Mouse (Mus musculus): Measurements from ENCODE around the gene Megf11. TPM values are rescaled to one million over a fixed set of nuclear protein-coding genes. Genes with fewer than 3 reads are reported as not detected.

Gene Megf11
- polyA plus RNA-seq, 1 experiment = 0.94 TPM

- Histone ChIP-seq H3K27ac (ENCODE audit: insufficient read depth, low read length) (no peak overlapping the region), H3K36me3 (ENCODE audit: control insufficient read depth, insufficient read depth, low read length, poor library complexity, severe bottlenecking) (no peaks in the 10 kb centered on the region), H3K27me3 (ENCODE audit: control insufficient read depth, insufficient read depth, low read length, poor library complexity, severe bottlenecking) (no peaks in the 10 kb centered on the region), H3K4me1 (ENCODE audit: control insufficient read depth, insufficient read depth, low read length) (no peaks in the 10 kb centered on the region), H3K9ac (ENCODE audit: low read depth, poor library complexity, severe bottlenecking) (no peak overlapping the region), H3K4me3 (ENCODE audit: low read depth, low read length) (no peak overlapping the region), H3K9me3 (replicated peaks; ENCODE audit: control insufficient read depth, insufficient read depth, low read length, poor library complexity, severe bottlenecking) (no peaks in the 10 kb centered on the region)
- no peak for TF ChIP-seq CTCF (IDR thresholded peaks at IDR 0.05; ENCODE audit: low read depth, low read length)
- TF ChIP-seq EP300 (IDR thresholded peaks at IDR 0.05; ENCODE audit: insufficient read depth, low read depth, low read length) = no peak
- no peak for TF ChIP-seq POLR2A (IDR thresholded peaks at IDR 0.05; ENCODE audit: insufficient read depth, low read length)
Observed at GRCm38 (mm10) chr9:64519921-64520746, 134.7 kb downstream of the Megf11 start.

- Histone ChIP-seq H3K4me1 (ENCODE audit: control insufficient read depth, insufficient read depth, low read length) (no peaks in the 10 kb centered on the region), H3K4me3 (ENCODE audit: low read depth, low read length) (no peak overlapping the region), H3K36me3 (ENCODE audit: control insufficient read depth, insufficient read depth, low read length, poor library complexity, severe bottlenecking) (no peaks in the 10 kb centered on the region), H3K9ac (ENCODE audit: low read depth, poor library complexity, severe bottlenecking) (no peak overlapping the region), H3K27me3 (ENCODE audit: control insufficient read depth, insufficient read depth, low read length, poor library complexity, severe bottlenecking) (no peaks in the 10 kb centered on the region), H3K9me3 (replicated peaks; ENCODE audit: control insufficient read depth, insufficient read depth, low read length, poor library complexity, severe bottlenecking) (no peaks in the 10 kb centered on the region), H3K27ac (ENCODE audit: insufficient read depth, low read length) (no peak overlapping the region)
- TF ChIP-seq POLR2A (IDR thresholded peaks at IDR 0.05; ENCODE audit: insufficient read depth, low read length) = no peak
Observed at GRCm38 (mm10) chr9:64520747-64521283, 135.4 kb downstream of the Megf11 start.

GRCm38 (mm10) chr9:64523264-64524045 lies 138.0 kb downstream of the Megf11 start:
- no peaks in the 10 kb centered on the region for H3K36me3 ChIP-seq (ENCODE audit: control insufficient read depth, insufficient read depth, low read length, poor library complexity, severe bottlenecking)
- no peak overlapping the region for H3K9ac ChIP-seq (ENCODE audit: low read depth, poor library complexity, severe bottlenecking)
- TF ChIP-seq EP300 (IDR thresholded peaks at IDR 0.05; ENCODE audit: insufficient read depth, low read depth, low read length) (no peak), POLR2A (IDR thresholded peaks at IDR 0.05; ENCODE audit: insufficient read depth, low read length) (no peak), CTCF (IDR thresholded peaks at IDR 0.05; ENCODE audit: low read depth, low read length) (no peak)
- no peak overlapping the region for H3K27ac ChIP-seq (ENCODE audit: insufficient read depth, low read length)
- no peaks in the 10 kb centered on the region for H3K27me3 ChIP-seq (ENCODE audit: control insufficient read depth, insufficient read depth, low read length, poor library complexity, severe bottlenecking)
- H3K4me3 ChIP-seq (ENCODE audit: low read depth, low read length) = no peak overlapping the region
- no peaks in the 10 kb centered on the region for H3K4me1 ChIP-seq (ENCODE audit: control insufficient read depth, insufficient read depth, low read length)
- H3K9me3 ChIP-seq (replicated peaks; ENCODE audit: control insufficient read depth, insufficient read depth, low read length, poor library complexity, severe bottlenecking) = no peaks in the 10 kb centered on the region

GRCm38 (mm10) chr9:64528061-64528460 lies 142.6 kb downstream of the Megf11 start:
- TF ChIP-seq CTCF (IDR thresholded peaks at IDR 0.05; ENCODE audit: low read depth, low read length) (no peak), EP300 (IDR thresholded peaks at IDR 0.05; ENCODE audit: insufficient read depth, low read depth, low read length) (no peak), POLR2A (IDR thresholded peaks at IDR 0.05; ENCODE audit: insufficient read depth, low read length) (no peak)
- Histone ChIP-seq H3K4me3 (ENCODE audit: low read depth, low read length) (no peak overlapping the region), H3K36me3 (ENCODE audit: control insufficient read depth, insufficient read depth, low read length, poor library complexity, severe bottlenecking) (no peaks in the 10 kb centered on the region), H3K27me3 (ENCODE audit: control insufficient read depth, insufficient read depth, low read length, poor library complexity, severe bottlenecking) (no peaks in the 10 kb centered on the region), H3K27ac (ENCODE audit: insufficient read depth, low read length) (no peak overlapping the region), H3K9me3 (replicated peaks; ENCODE audit: control insufficient read depth, insufficient read depth, low read length, poor library complexity, severe bottlenecking) (no peaks in the 10 kb centered on the region), H3K4me1 (ENCODE audit: control insufficient read depth, insufficient read depth, low read length) (no peaks in the 10 kb centered on the region), H3K9ac (ENCODE audit: low read depth, poor library complexity, severe bottlenecking) (no peak overlapping the region)

GRCm38 (mm10) chr9:64528595-64528994 lies 143.2 kb downstream of the Megf11 start:
- TF ChIP-seq CTCF (IDR thresholded peaks at IDR 0.05; ENCODE audit: low read depth, low read length) (no peak), POLR2A (IDR thresholded peaks at IDR 0.05; ENCODE audit: insufficient read depth, low read length) (no peak), EP300 (IDR thresholded peaks at IDR 0.05; ENCODE audit: insufficient read depth, low read depth, low read length) (no peak)
- Histone ChIP-seq H3K27ac (ENCODE audit: insufficient read depth, low read length) (no peak overlapping the region), H3K27me3 (ENCODE audit: control insufficient read depth, insufficient read depth, low read length, poor library complexity, severe bottlenecking) (no peaks in the 10 kb centered on the region), H3K4me3 (ENCODE audit: low read depth, low read length) (no peak overlapping the region), H3K36me3 (ENCODE audit: control insufficient read depth, insufficient read depth, low read length, poor library complexity, severe bottlenecking) (no peaks in the 10 kb centered on the region), H3K9ac (ENCODE audit: low read depth, poor library complexity, severe bottlenecking) (no peak overlapping the region), H3K9me3 (replicated peaks; ENCODE audit: control insufficient read depth, insufficient read depth, low read length, poor library complexity, severe bottlenecking) (no peaks in the 10 kb centered on the region), H3K4me1 (ENCODE audit: control insufficient read depth, insufficient read depth, low read length) (no peaks in the 10 kb centered on the region)

GRCm38 (mm10) chr9:64531935-64532334 lies 146.5 kb downstream of the Megf11 start:
- H3K4me1 ChIP-seq (ENCODE audit: control insufficient read depth, insufficient read depth, low read length) = no peaks in the 10 kb centered on the region
- TF ChIP-seq CTCF (IDR thresholded peaks at IDR 0.05; ENCODE audit: low read depth, low read length) (no peak), POLR2A (IDR thresholded peaks at IDR 0.05; ENCODE audit: insufficient read depth, low read length) (no peak), EP300 (IDR thresholded peaks at IDR 0.05; ENCODE audit: insufficient read depth, low read depth, low read length) (no peak)

More at GRCm38 (mm10) chr9:64531935-64532334, 146.5 kb downstream of the Megf11 start:
- no peaks in the 10 kb centered on the region for H3K27me3 ChIP-seq (ENCODE audit: control insufficient read depth, insufficient read depth, low read length, poor library complexity, severe bottlenecking)
- H3K9me3 ChIP-seq (replicated peaks; ENCODE audit: control insufficient read depth, insufficient read depth, low read length, poor library complexity, severe bottlenecking) = no peaks in the 10 kb centered on the region
- H3K9ac ChIP-seq (ENCODE audit: low read depth, poor library complexity, severe bottlenecking) = no peak overlapping the region
- H3K4me3 ChIP-seq (ENCODE audit: low read depth, low read length) = no peak overlapping the region
- no peaks in the 10 kb centered on the region for H3K36me3 ChIP-seq (ENCODE audit: control insufficient read depth, insufficient read depth, low read length, poor library complexity, severe bottlenecking)
- H3K27ac ChIP-seq (ENCODE audit: insufficient read depth, low read length) = no peak overlapping the region
